8 mouse cellular contexts compared by ENCODE assay signal in genomic region chr8:84976763-84977434, GRCm38 (mm10). TPM values are rescaled to one million over a fixed set of nuclear protein-coding genes. Genes with fewer than 3 reads are reported as not detected.
DNase-seq lines count a peak whose midpoint lies in the region; ATAC-seq and TF ChIP-seq lines count a peak whose summit lies in the region.

No protein-coding gene starts in this region.

- WGBS in bone marrow, adult 2 months: 1% methylated on average over 25 of the region's 25 CpGs
- 2% methylated on average over 25 of the region's 25 CpGs for WGBS in hindbrain, embryonic 10.5 days
- WGBS in midbrain, embryonic 13.5 days: 3% methylated on average over 25 of the region's 25 CpGs

- DNase-seq in layer of hippocampus, adult 2 months (ENCODE audit: low spot score in 2 of 2): no peak
- DNase-seq in layer of hippocampus, adult 8-10 months (ENCODE audit: low spot score in 2 of 2): no peak
- no peak for DNase-seq in hindbrain, embryonic 10.5 days (ENCODE audit: low spot score)
- DNase-seq in spleen, postnatal 4 days (ENCODE audit: low spot score in 2 of 2): no peak
- DNase-seq in embryo, embryonic 10 days (ENCODE audit: low spot score): no peak
- DNase-seq in urinary bladder, adult 2 months (ENCODE audit: low spot score): no peak

- peaks cover 37% of the 10 kb centered on the region for H3K36me3 ChIP-seq in hindbrain, embryonic 10.5 days
- H3K36me3 ChIP-seq in midbrain, embryonic 13.5 days: peaks cover 31% of the 10 kb centered on the region

- TF ChIP-seq POLR2A in bone marrow, adult 2 months (IDR thresholded peaks at IDR 0.05; ENCODE audit: borderline replicate concordance, control insufficient read depth, low read depth, low read length): no peak

- H3K9ac ChIP-seq in midbrain, embryonic 13.5 days (replicated peaks): peak overlapping the region; percentile 67

- no peak for ATAC-seq in midbrain, embryonic 13.5 days

- H3K9me3 ChIP-seq in hindbrain, embryonic 10.5 days: no peaks in the 10 kb centered on the region
- H3K9me3 ChIP-seq in midbrain, embryonic 13.5 days: no peaks in the 10 kb centered on the region

- H3K4me1 ChIP-seq in bone marrow, adult 2 months (ENCODE audit: control insufficient read depth, insufficient read depth, low read length): peaks cover 7% of the 10 kb centered on the region
- peaks cover 70% of the 10 kb centered on the region for H3K4me1 ChIP-seq in hindbrain, embryonic 10.5 days (replicated peaks)
- H3K4me1 ChIP-seq in midbrain, embryonic 13.5 days (replicated peaks): peaks cover 77% of the 10 kb centered on the region

- peaks cover 50% of the 10 kb centered on the region for H3K27me3 ChIP-seq in hindbrain, embryonic 10.5 days (ENCODE audit: insufficient read depth, poor library complexity, severe bottlenecking)
- peaks cover 38% of the 10 kb centered on the region for H3K27me3 ChIP-seq in midbrain, embryonic 13.5 days

- peak overlapping the region; percentile 85 for H3K4me3 ChIP-seq in layer of hippocampus, adult 2 months
- peak overlapping the region; percentile 89 for H3K4me3 ChIP-seq in bone marrow, adult 2 months (replicated peaks; ENCODE audit: control insufficient read depth, low read depth, low read length)
- peak overlapping the region; percentile 68 for H3K4me3 ChIP-seq in hindbrain, embryonic 10.5 days
- peak overlapping the region; percentile 53 for H3K4me3 ChIP-seq in midbrain, embryonic 13.5 days (replicated peaks)

- H3K27ac ChIP-seq in layer of hippocampus, adult 2 months: peak overlapping the region; percentile 99
- H3K27ac ChIP-seq in bone marrow, adult 2 months (ENCODE audit: control insufficient read depth, insufficient read depth, low read depth, low read length, poor library complexity): peak overlapping the region; percentile 98
- H3K27ac ChIP-seq in hindbrain, embryonic 10.5 days: peak overlapping the region; percentile 82
- no peak overlapping the region; the same call in 1 of the 2 replicates for H3K27ac ChIP-seq in midbrain, embryonic 13.5 days

- H3K4me2 ChIP-seq in midbrain, embryonic 13.5 days (replicated peaks): peak overlapping the region; percentile 95

- TF ChIP-seq CTCF in layer of hippocampus, adult 2 months (conservative IDR thresholded peaks at IDR 0.05): no peak
- no peak for TF ChIP-seq CTCF in bone marrow, adult 2 months (IDR thresholded peaks at IDR 0.05; ENCODE audit: control insufficient read depth, insufficient read depth, low read length)

RNA-seq across cellular contexts. Expression of gene Junb, which starts 1.6 kb away (rescaled TPM):
- total RNA-seq in layer of hippocampus, adult 2 months (2021): 10 to 100 TPM; 57.7 to 63.0 TPM
- total RNA-seq in layer of hippocampus, adult 8-10 months (2022): 10 to 100 TPM; 61.1 to 79.5 (median 75.6) TPM
- 11.1 and 18.4 TPM in 2 replicates for polyA plus RNA-seq in bone marrow, adult 2 months (2011; ENCODE audit: insufficient read depth, insufficient read length, low replicate concordance, missing spikeins)
- 6.5 and 8.7 TPM in 2 replicates for polyA plus RNA-seq in hindbrain, embryonic 10.5 days (2016; fragmentation: Nextera tagmentation; extraction: Ambion mirVana)
- 3.5 and 6.1 TPM in 2 replicates for polyA plus RNA-seq in midbrain, embryonic 13.5 days (2015; fragmentation: Nextera tagmentation; extraction: Ambion mirVana)
- 97.4 and 121 TPM in 2 replicates for polyA plus RNA-seq in urinary bladder, adult 2 months (2012; rRNA removed)

RNA-seq across cellular contexts. Expression of gene Rnaseh2a, which starts 7.3 kb away (rescaled TPM):
- 10 to 100 TPM; 43.0 to 46.9 TPM for total RNA-seq in layer of hippocampus, adult 2 months (2021)
- total RNA-seq in layer of hippocampus, adult 8-10 months (2022): 10 to 100 TPM; 36.2 to 46.2 (median 41.2) TPM
- 40.8 and 54.9 TPM in 2 replicates for polyA plus RNA-seq in bone marrow, adult 2 months (2011; ENCODE audit: insufficient read depth, insufficient read length, low replicate concordance, missing spikeins)
- polyA plus RNA-seq in hindbrain, embryonic 10.5 days (2016; fragmentation: Nextera tagmentation; extraction: Ambion mirVana): 137 and 146 TPM in 2 replicates
- 66.5 and 68.6 TPM in 2 replicates for polyA plus RNA-seq in midbrain, embryonic 13.5 days (2015; fragmentation: Nextera tagmentation; extraction: Ambion mirVana)
- polyA plus RNA-seq in urinary bladder, adult 2 months (2012; rRNA removed): 49.4 and 49.5 TPM in 2 replicates

RNA-seq across cellular contexts. Expression of gene Prdx2, which starts 7.5 kb away (rescaled TPM):
- total RNA-seq in layer of hippocampus, adult 2 months (2021): 100 to 1,000 TPM; 323 to 345 TPM
- 100 to 1,000 TPM; 328 to 367 (median 342) TPM for total RNA-seq in layer of hippocampus, adult 8-10 months (2022)
- 1,113 and 1,804 TPM in 2 replicates for polyA plus RNA-seq in bone marrow, adult 2 months (2011; ENCODE audit: insufficient read depth, insufficient read length, low replicate concordance, missing spikeins)
- 1,241 and 1,456 TPM in 2 replicates for polyA plus RNA-seq in hindbrain, embryonic 10.5 days (2016; fragmentation: Nextera tagmentation; extraction: Ambion mirVana)
- 1,603 and 1,658 TPM in 2 replicates for polyA plus RNA-seq in midbrain, embryonic 13.5 days (2015; fragmentation: Nextera tagmentation; extraction: Ambion mirVana)
- 215 and 231 TPM in 2 replicates for polyA plus RNA-seq in urinary bladder, adult 2 months (2012; rRNA removed)

RNA-seq across cellular contexts. Expression of gene Gm49661, which starts 7.7 kb away (rescaled TPM):
- not detected for total RNA-seq in layer of hippocampus, adult 2 months (2021)
- not detected for total RNA-seq in layer of hippocampus, adult 8-10 months (2022)
- polyA plus RNA-seq in bone marrow, adult 2 months (2011; ENCODE audit: insufficient read depth, insufficient read length, low replicate concordance, missing spikeins): not detected in 2 replicates
- polyA plus RNA-seq in hindbrain, embryonic 10.5 days (2016; fragmentation: Nextera tagmentation; extraction: Ambion mirVana): not detected in 2 replicates
- not detected in 2 replicates for polyA plus RNA-seq in midbrain, embryonic 13.5 days (2015; fragmentation: Nextera tagmentation; extraction: Ambion mirVana)
- not detected in 2 replicates for polyA plus RNA-seq in urinary bladder, adult 2 months (2012; rRNA removed)

RNA-seq across cellular contexts. Expression of gene Hook2, which starts 13.5 kb away (rescaled TPM):
- 1 to 10 TPM; 9.2 to 10.0 TPM for total RNA-seq in layer of hippocampus, adult 2 months (2021)
- 10 to 100 TPM; 10.9 to 11.6 (median 11.3) TPM for total RNA-seq in layer of hippocampus, adult 8-10 months (2022)
- 3.5 and 7.3 TPM in 2 replicates for polyA plus RNA-seq in bone marrow, adult 2 months (2011; ENCODE audit: insufficient read depth, insufficient read length, low replicate concordance, missing spikeins)
- 14.5 and 16.8 TPM in 2 replicates for polyA plus RNA-seq in hindbrain, embryonic 10.5 days (2016; fragmentation: Nextera tagmentation; extraction: Ambion mirVana)
- 23.5 and 23.8 TPM in 2 replicates for polyA plus RNA-seq in midbrain, embryonic 13.5 days (2015; fragmentation: Nextera tagmentation; extraction: Ambion mirVana)
- polyA plus RNA-seq in urinary bladder, adult 2 months (2012; rRNA removed): 26.9 and 28.5 TPM in 2 replicates
